Mouse (Mus musculus) heart, embryonic 11.5 days (tissue): ENCODE results near the gene Kctd4. TPM values are rescaled to one million over a fixed set of nuclear protein-coding genes. Genes with fewer than 3 reads are reported as not detected.

Experiments used
- ATAC-seq: fragments of 200-750 bp; cut with Nextera tagmentation; replicated peaks from 2 replicates; pipeline ENCODE4 v1.8.0; 2017; ENCODE audit warnings: moderate library complexity; ENCODE audit not compliant: insufficient number of reproducible peaks, low FRiP score, low TSS enrichment
- H3K27ac ChIP-seq: fragments of 300-500 bp; sonication (generic); 2 replicates; pipeline ENCODE4 v1.5.1; 2014; ENCODE audit warnings: mild to moderate bottlenecking, low read depth, low read length
- H3K27me3 ChIP-seq: fragments of 300-500 bp; sonication (generic); 2 replicates; pipeline ENCODE4 v1.6.1; 2014; ENCODE audit warnings: mild to moderate bottlenecking, low read length, mixed read lengths; ENCODE audit not compliant: control insufficient read depth, insufficient read depth
- H3K36me3 ChIP-seq: fragments of 300-500 bp; sonication (generic); 2 replicates; pipeline ENCODE4 v1.6.1; 2014; ENCODE audit warnings: mild to moderate bottlenecking, low read length, moderate library complexity, mixed read lengths; ENCODE audit not compliant: control insufficient read depth, insufficient read depth
- H3K4me1 ChIP-seq: fragments of 300-500 bp; sonication (generic); 2 replicates; pipeline ENCODE4 v1.6.1; 2014; ENCODE audit warnings: low read length; ENCODE audit not compliant: control insufficient read depth, insufficient read depth
- H3K4me2 ChIP-seq: fragments of 300-500 bp; sonication (generic); 2 replicates; pipeline ENCODE4 v1.6.1; 2014; ENCODE audit warnings: mild to moderate bottlenecking, moderate library complexity
- H3K4me3 ChIP-seq: fragments of 300-500 bp; sonication (generic); 2 replicates; pipeline ENCODE4 v1.5.1; 2014; ENCODE audit warnings: low read depth, low read length
- H3K9ac ChIP-seq: fragments of 300-500 bp; sonication (generic); 2 replicates; pipeline ENCODE4 v1.6.1; 2014; ENCODE audit warnings: mild to moderate bottlenecking, low read depth, low read length, moderate library complexity
- H3K9me3 ChIP-seq: fragments of 300-500 bp; sonication (generic); replicated peaks from 2 replicates; pipeline ENCODE4 v1.6.1; 2016; ENCODE audit warnings: low read length; ENCODE audit not compliant: control insufficient read depth
- WGBS: fragments of 180-500 bp; shearing (Covaris S2); extraction: QIAGEN DNeasy Blood & Tissue Kit; methylation state at CpG from one replicate; pipeline ENCODE4 v1.1.7; 2014; ENCODE audit not compliant: insufficient replicate concordance; 5-methylcytosine and 5-hydroxymethylcytosine counted together
- polyA plus RNA-seq: library from polyadenylated mRNA; unstranded; fragments of >200 nt; fragmentation: Nextera tagmentation; extraction: Ambion mirVana; gene quantifications from 2 replicates; pipeline ENCODE4 v1.2.1, GENCODE M21; 2014

Kctd4 gene
- polyA plus RNA-seq, 1 experiment from 2014 or later = 0.50 TPM

- Histone ChIP-seq H3K4me2 (no peak overlapping the region), H3K9me3 (no peaks in the 10 kb centered on the region), H3K4me1 (no peaks in the 10 kb centered on the region), H3K9ac (no peak overlapping the region), H3K36me3 (no peaks in the 10 kb centered on the region), H3K27me3 (no peaks in the 10 kb centered on the region), H3K4me3 (no peak overlapping the region), H3K27ac (no peak overlapping the region)
- no peak for ATAC-seq
- WGBS = 96% methylated on average over 1 of the region's 1 CpGs
Measured at GRCm38 (mm10) chr14:75941500-75941899, 13.3 kb upstream of the Kctd4 start.

GRCm38 (mm10) chr14:75942365-75942764 is 12.4 kb upstream of the Kctd4 start:
- H3K4me1 ChIP-seq = no peaks in the 10 kb centered on the region
- no peaks in the 10 kb centered on the region for H3K36me3 ChIP-seq
- H3K9me3 ChIP-seq = no peaks in the 10 kb centered on the region
- H3K27me3 ChIP-seq = no peaks in the 10 kb centered on the region
- no peak overlapping the region for H3K4me2 ChIP-seq
- WGBS = 92% methylated on average over 3 of the region's 3 CpGs
- H3K9ac ChIP-seq = no peak overlapping the region
- no peak for ATAC-seq
- H3K4me3 ChIP-seq = no peak overlapping the region
- H3K27ac ChIP-seq = no peak overlapping the region

- H3K4me3 ChIP-seq = no peak overlapping the region
- no peaks in the 10 kb centered on the region for H3K36me3 ChIP-seq
- H3K9ac ChIP-seq = no peak overlapping the region
- H3K9me3 ChIP-seq = no peaks in the 10 kb centered on the region
- H3K27ac ChIP-seq = no peak overlapping the region
- no peaks in the 10 kb centered on the region for H3K27me3 ChIP-seq
- H3K4me2 ChIP-seq = no peak overlapping the region
- WGBS = 57% methylated on average over 3 of the region's 3 CpGs
- no peaks in the 10 kb centered on the region for H3K4me1 ChIP-seq
- no peak for ATAC-seq
Measured at GRCm38 (mm10) chr14:75947674-75948073, 7.1 kb upstream of the Kctd4 start.

DNA sequence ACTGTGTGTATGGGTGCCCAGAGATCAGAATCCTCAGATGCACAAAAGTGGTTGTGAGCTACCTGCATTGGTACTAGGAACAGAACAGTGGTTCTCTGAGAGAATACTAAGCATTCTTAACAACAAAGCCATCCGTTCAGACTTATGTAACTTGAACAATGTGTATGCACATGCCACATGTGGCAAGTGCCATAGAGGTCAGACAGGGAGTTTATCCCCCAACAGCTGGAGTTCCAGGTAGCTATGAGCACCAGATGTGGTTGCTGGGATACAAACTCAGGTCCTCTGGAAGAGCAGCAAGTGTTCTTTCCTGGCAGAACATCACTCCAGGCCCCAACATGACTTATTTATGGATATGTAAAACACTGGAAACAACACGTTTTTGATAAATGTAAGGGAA is 1.8 kb upstream of the Kctd4 start:
- no peak overlapping the region for H3K27ac ChIP-seq
- H3K4me2 ChIP-seq = no peak overlapping the region
- 70% methylated on average over 2 of the region's 2 CpGs for WGBS
- H3K4me3 ChIP-seq = no peak overlapping the region
- no peaks in the 10 kb centered on the region for H3K27me3 ChIP-seq
- H3K36me3 ChIP-seq = no peaks in the 10 kb centered on the region
- ATAC-seq = no peak
- no peaks in the 10 kb centered on the region for H3K9me3 ChIP-seq
- H3K9ac ChIP-seq = no peak overlapping the region
- no peaks in the 10 kb centered on the region for H3K4me1 ChIP-seq

DNA sequence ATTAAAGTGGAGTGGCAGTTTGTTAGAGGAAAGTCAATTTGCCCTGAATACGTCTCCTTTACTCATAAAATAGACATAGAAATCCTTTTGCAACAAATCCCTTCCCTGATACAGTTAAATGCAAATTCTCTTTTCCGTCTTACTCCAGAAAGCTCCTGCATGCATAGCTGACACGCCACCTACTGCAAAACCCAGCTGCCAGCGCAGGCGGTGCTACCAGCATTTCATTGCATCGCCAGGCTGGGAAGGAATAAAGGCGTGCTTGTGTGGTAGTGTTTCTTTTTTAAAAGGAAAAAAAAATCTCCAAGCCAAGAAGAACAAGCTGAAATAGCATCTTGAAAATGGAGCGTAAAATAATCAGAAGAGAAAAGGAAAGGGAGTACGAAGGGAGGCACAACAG is 7.4 kb downstream of the Kctd4 start:
- Histone ChIP-seq H3K4me1 (no peaks in the 10 kb centered on the region), H3K4me3 (no peak overlapping the region), H3K27me3 (no peaks in the 10 kb centered on the region), H3K9ac (no peak overlapping the region), H3K36me3 (no peaks in the 10 kb centered on the region), H3K27ac (no peak overlapping the region), H3K4me2 (no peak overlapping the region), H3K9me3 (no peaks in the 10 kb centered on the region)
- WGBS = 90% methylated on average over 9 of the region's 9 CpGs
- no peak for ATAC-seq

DNA sequence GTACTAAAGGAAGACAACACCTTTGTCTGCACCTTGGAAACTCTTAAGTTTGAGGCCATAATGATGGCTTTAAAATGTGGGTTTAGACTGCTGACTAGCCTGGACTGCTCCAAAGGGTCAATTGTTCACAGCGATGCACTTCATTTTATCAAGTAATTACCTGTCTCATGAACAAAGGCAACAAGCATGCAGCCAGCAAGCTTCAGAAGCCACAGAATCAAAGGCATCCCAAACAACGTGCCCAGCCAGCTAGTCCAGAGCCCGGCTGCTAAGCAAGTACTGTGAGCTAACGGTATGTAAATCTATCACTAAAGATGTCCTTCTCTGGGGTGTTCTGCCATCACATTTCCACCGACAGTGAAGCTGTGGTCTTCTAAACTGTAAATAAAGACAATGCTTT is 8.4 kb downstream of the Kctd4 start:
- Histone ChIP-seq H3K4me3 (no peak overlapping the region), H3K27ac (no peak overlapping the region), H3K9ac (no peak overlapping the region), H3K4me1 (no peaks in the 10 kb centered on the region), H3K36me3 (no peaks in the 10 kb centered on the region), H3K27me3 (no peaks in the 10 kb centered on the region), H3K4me2 (no peak overlapping the region), H3K9me3 (no peaks in the 10 kb centered on the region)
- WGBS = 75% methylated on average over 5 of the region's 5 CpGs
- no peak for ATAC-seq

DNA sequence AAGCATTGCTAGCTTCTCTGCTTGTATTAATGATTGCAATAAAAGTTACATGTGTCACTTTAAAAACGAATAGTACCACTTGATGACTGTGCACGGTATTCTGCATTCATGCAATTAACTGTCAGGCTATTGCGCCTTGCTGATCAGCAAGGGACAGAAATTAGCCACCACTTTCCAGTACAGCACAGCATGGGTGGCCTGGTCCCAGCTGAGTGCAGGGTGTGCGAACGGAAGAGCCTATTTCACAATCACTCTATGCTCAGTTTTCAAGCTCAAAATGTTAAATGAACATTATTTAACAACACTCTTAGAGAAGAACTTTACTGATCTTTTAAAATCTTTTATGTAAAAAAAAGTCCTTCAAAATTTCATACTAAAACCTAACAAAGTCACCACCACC is 9.2 kb downstream of the Kctd4 start:
- WGBS = 83% methylated on average over 5 of the region's 5 CpGs
- ATAC-seq = no peak

GRCm38 (mm10) chr14:75964433-75964832 is 9.6 kb downstream of the Kctd4 start:
- 92% methylated on average over 1 of the region's 1 CpGs for WGBS
- Histone ChIP-seq H3K27ac (no peak overlapping the region), H3K36me3 (no peaks in the 10 kb centered on the region), H3K4me3 (no peak overlapping the region), H3K9me3 (no peaks in the 10 kb centered on the region), H3K4me2 (no peak overlapping the region), H3K27me3 (no peaks in the 10 kb centered on the region), H3K9ac (no peak overlapping the region), H3K4me1 (no peaks in the 10 kb centered on the region)
- no peak for ATAC-seq

More for the DNA sequence above, 9.2 kb downstream of the Kctd4 start:
- Histone ChIP-seq H3K4me2 (no peak overlapping the region), H3K4me1 (no peaks in the 10 kb centered on the region), H3K27ac (no peak overlapping the region), H3K4me3 (no peak overlapping the region), H3K27me3 (no peaks in the 10 kb centered on the region), H3K9me3 (no peaks in the 10 kb centered on the region), H3K36me3 (no peaks in the 10 kb centered on the region), H3K9ac (no peak overlapping the region)

GRCm38 (mm10) chr14:75967291-75967690 is 12.5 kb downstream of the Kctd4 start:
- 68% methylated on average over 5 of the region's 5 CpGs for WGBS

More at GRCm38 (mm10) chr14:75967291-75967690, 12.5 kb downstream of the Kctd4 start:
- H3K4me2 ChIP-seq = no peak overlapping the region
- H3K36me3 ChIP-seq = no peaks in the 10 kb centered on the region
- ATAC-seq = no peak
- H3K4me1 ChIP-seq = no peaks in the 10 kb centered on the region
- H3K9me3 ChIP-seq = no peaks in the 10 kb centered on the region
- H3K9ac ChIP-seq = no peak overlapping the region
- no peaks in the 10 kb centered on the region for H3K27me3 ChIP-seq
- no peak overlapping the region for H3K27ac ChIP-seq
- H3K4me3 ChIP-seq = no peak overlapping the region
